Mouse (Mus musculus): ENCODE data around the gene Rasl10a. TPM values are rescaled to one million over a fixed set of nuclear protein-coding genes. Genes with fewer than 3 reads are reported as not detected.
"Not testable (repeated sequence)": the region's sequence is repeated elsewhere in the genome, so short reads cannot be mapped to it uniquely, and the experiment has no call there.

The Rasl10a gene
- polyA plus RNA-seq, 1 experiment from 2014 or later, result 0.66 TPM

- DNase-seq (no peak), ATAC-seq (no peak)
- Histone ChIP-seq H3K9me3 (ENCODE audit: low read length) (no peaks in the 10 kb centered on the region), H3K9ac (replicated peaks) (no peak overlapping the region), H3K27me3 (ENCODE audit: insufficient read depth, low read length) (peaks cover 27% of the 10 kb centered on the region), H3K36me3 (replicated peaks; ENCODE audit: insufficient read depth, low read length) (peaks cover 37% of the 10 kb centered on the region), H3K27ac (ENCODE audit: low read depth) (no peak overlapping the region), H3K4me2 (ENCODE audit: low read depth, low read length) (no peak overlapping the region), H3K4me3 (ENCODE audit: low read depth, low read length) (no peak overlapping the region), H3K4me1 (ENCODE audit: insufficient read depth) (peaks cover 21% of the 10 kb centered on the region)
- TF ChIP-seq EP300 (IDR thresholded peaks at IDR 0.05; ENCODE audit: low read depth) (no peak), CTCF (IDR thresholded peaks at IDR 0.05; ENCODE audit: low read depth) (no peak)
Measured at GRCm38 (mm10) chr11:5067063-5067462, 9.1 kb downstream of the Rasl10a start.

- Histone ChIP-seq H3K27me3 (ENCODE audit: insufficient read depth, low read length) (peaks cover 14% of the 10 kb centered on the region), H3K36me3 (replicated peaks; ENCODE audit: insufficient read depth, low read length) (peaks cover 50% of the 10 kb centered on the region), H3K27ac (ENCODE audit: low read depth) (peak overlapping the region; percentile 20), H3K4me1 (ENCODE audit: insufficient read depth) (peaks cover 16% of the 10 kb centered on the region), H3K4me3 (ENCODE audit: low read depth, low read length) (no peak overlapping the region), H3K9ac (replicated peaks) (no peak overlapping the region), H3K9me3 (ENCODE audit: low read length) (no peaks in the 10 kb centered on the region), H3K4me2 (ENCODE audit: low read depth, low read length) (no peak overlapping the region)
- DNase-seq (no peak), ATAC-seq (peak; percentile 57)
- TF ChIP-seq EP300 (IDR thresholded peaks at IDR 0.05; ENCODE audit: low read depth) (no peak), CTCF (IDR thresholded peaks at IDR 0.05; ENCODE audit: low read depth) (no peak)
- WGBS (ENCODE audit: insufficient replicate concordance), result 57% methylated on average over 9 of the region's 9 CpGs
Measured at GRCm38 (mm10) chr11:5068126-5068971, 10.4 kb downstream of the Rasl10a start.

GRCm38 (mm10) chr11:5074882-5075281, 17.0 kb downstream of the Rasl10a start:
- H3K4me1 ChIP-seq (ENCODE audit: insufficient read depth), result no peaks in the 10 kb centered on the region
- peak; percentile 73 for TF ChIP-seq CTCF (IDR thresholded peaks at IDR 0.05; ENCODE audit: low read depth)
- no peak for TF ChIP-seq EP300 (IDR thresholded peaks at IDR 0.05; ENCODE audit: low read depth)
- no peak overlapping the region for H3K9ac ChIP-seq (replicated peaks)
- H3K4me3 ChIP-seq (ENCODE audit: low read depth, low read length), result no peak overlapping the region
- peaks cover 80% of the 10 kb centered on the region for H3K36me3 ChIP-seq (replicated peaks; ENCODE audit: insufficient read depth, low read length)
- H3K27ac ChIP-seq (ENCODE audit: low read depth), result no peak overlapping the region
- 69% methylated on average over 4 of the region's 4 CpGs for WGBS (ENCODE audit: insufficient replicate concordance)
- DNase-seq (no peak), ATAC-seq (no peak)
- H3K9me3 ChIP-seq (ENCODE audit: low read length), result no peaks in the 10 kb centered on the region
- H3K27me3 ChIP-seq (ENCODE audit: insufficient read depth, low read length), result no peaks in the 10 kb centered on the region
- no peak overlapping the region for H3K4me2 ChIP-seq (ENCODE audit: low read depth, low read length)

- Histone ChIP-seq H3K4me2 (ENCODE audit: low read depth, low read length) (no peak overlapping the region), H3K27ac (ENCODE audit: low read depth) (no peak overlapping the region), H3K4me1 (ENCODE audit: insufficient read depth) (no peaks in the 10 kb centered on the region), H3K9me3 (ENCODE audit: low read length) (no peaks in the 10 kb centered on the region), H3K4me3 (ENCODE audit: low read depth, low read length) (no peak overlapping the region), H3K36me3 (replicated peaks; ENCODE audit: insufficient read depth, low read length) (peaks cover 80% of the 10 kb centered on the region), H3K27me3 (ENCODE audit: insufficient read depth, low read length) (no peaks in the 10 kb centered on the region), H3K9ac (replicated peaks) (no peak overlapping the region)
- TF ChIP-seq CTCF (IDR thresholded peaks at IDR 0.05; ENCODE audit: low read depth), result peak; percentile 41
- no peak for TF ChIP-seq EP300 (IDR thresholded peaks at IDR 0.05; ENCODE audit: low read depth)
- ATAC-seq (no peak), DNase-seq (no peak)
Measured at GRCm38 (mm10) chr11:5075760-5076159, 17.8 kb downstream of the Rasl10a start.

GRCm38 (mm10) chr11:5076843-5077242, 18.9 kb downstream of the Rasl10a start:
- ATAC-seq, result peak; percentile 54
- not testable (repeated sequence) for H3K27me3 ChIP-seq (ENCODE audit: insufficient read depth, low read length)

GRCm38 (mm10) chr11:5089147-5089546, 31.2 kb downstream of the Rasl10a start:
- H3K36me3 ChIP-seq (replicated peaks; ENCODE audit: insufficient read depth, low read length), result peaks cover 91% of the 10 kb centered on the region
- no peak overlapping the region for H3K27ac ChIP-seq (ENCODE audit: low read depth)
- peaks cover 1% of the 10 kb centered on the region for H3K4me1 ChIP-seq (ENCODE audit: insufficient read depth)
- no peaks in the 10 kb centered on the region for H3K9me3 ChIP-seq (ENCODE audit: low read length)
- no peak overlapping the region for H3K4me3 ChIP-seq (ENCODE audit: low read depth, low read length)
- 94% methylated on average over 1 of the region's 1 CpGs for WGBS (ENCODE audit: insufficient replicate concordance)
- DNase-seq, result no peak
- ATAC-seq, result no peak
- H3K4me2 ChIP-seq (ENCODE audit: low read depth, low read length), result no peak overlapping the region
- TF ChIP-seq EP300 (IDR thresholded peaks at IDR 0.05; ENCODE audit: low read depth) (no peak), CTCF (IDR thresholded peaks at IDR 0.05; ENCODE audit: low read depth) (no peak)
- no peak overlapping the region for H3K9ac ChIP-seq (replicated peaks)
- H3K27me3 ChIP-seq (ENCODE audit: insufficient read depth, low read length), result no peaks in the 10 kb centered on the region

More at GRCm38 (mm10) chr11:5076843-5077242, 18.9 kb downstream of the Rasl10a start:
- H3K4me3 ChIP-seq (ENCODE audit: low read depth, low read length); H3K27ac ChIP-seq (ENCODE audit: low read depth); H3K9ac ChIP-seq (replicated peaks); DNase-seq; H3K4me2 ChIP-seq (ENCODE audit: low read depth, low read length); H3K9me3 ChIP-seq (ENCODE audit: low read length); H3K4me1 ChIP-seq (ENCODE audit: insufficient read depth): not testable (repeated sequence)
- H3K36me3 ChIP-seq (replicated peaks; ENCODE audit: insufficient read depth, low read length), result peaks cover 76% of the 10 kb centered on the region
- 76% methylated on average over 4 of the region's 5 CpGs for WGBS (ENCODE audit: insufficient replicate concordance)
